8 mouse cellular contexts compared by ENCODE assay signal in the genomic region with DNA sequence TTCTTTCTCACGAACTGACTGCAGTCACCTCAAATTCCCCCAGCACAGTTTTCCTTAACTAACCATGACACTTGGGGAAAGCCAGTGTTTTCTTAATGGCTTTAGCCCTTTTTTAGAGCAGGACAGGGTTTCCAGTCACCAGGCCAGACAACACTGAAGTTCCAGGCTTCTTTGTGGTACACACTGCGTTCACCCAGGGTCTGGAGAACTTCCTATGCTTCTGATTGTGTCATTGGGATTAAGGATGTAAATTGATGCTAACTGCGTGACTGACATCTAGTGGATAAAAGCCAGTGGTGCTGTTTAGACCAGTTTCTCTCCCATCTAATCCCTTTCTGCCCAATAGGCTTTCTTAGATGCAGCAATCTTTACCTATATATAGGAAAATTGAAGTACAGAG.
DNase-seq lines count a peak whose midpoint lies in the region; ATAC-seq lines count a peak whose summit lies in the region.

No protein-coding gene starts in this region.

- 29% methylated on average over 3 of the region's 3 CpGs for WGBS in liver, embryonic 11.5 days
- WGBS in liver, embryonic 12.5 days (ENCODE audit: insufficient replicate concordance): 25% methylated on average over 3 of the region's 3 CpGs
- WGBS in hindbrain, embryonic 16.5 days: 33% methylated on average over 3 of the region's 3 CpGs
- WGBS in limb, embryonic 10.5 days: 36% methylated on average over 3 of the region's 3 CpGs
- WGBS in neural tube, embryonic 12.5 days: 29% methylated on average over 3 of the region's 3 CpGs
- WGBS in heart, embryonic 11.5 days (ENCODE audit: insufficient replicate concordance): 24% methylated on average over 3 of the region's 3 CpGs

- no peak overlapping the region for H3K27ac ChIP-seq in liver, embryonic 11.5 days (ENCODE audit: low read depth, low read length)
- H3K27ac ChIP-seq in liver, embryonic 12.5 days: no peak overlapping the region
- no peak overlapping the region for H3K27ac ChIP-seq in hindbrain, embryonic 16.5 days (ENCODE audit: low read depth, low read length)
- no peak overlapping the region for H3K27ac ChIP-seq in limb, embryonic 10.5 days
- no peak overlapping the region for H3K27ac ChIP-seq in neural tube, embryonic 12.5 days
- no peak overlapping the region for H3K27ac ChIP-seq in heart, embryonic 11.5 days (ENCODE audit: low read depth, low read length)

- no peak overlapping the region for H3K4me3 ChIP-seq in liver, embryonic 11.5 days (ENCODE audit: low read depth, low read length)
- H3K4me3 ChIP-seq in liver, embryonic 12.5 days: no peak overlapping the region
- H3K4me3 ChIP-seq in hindbrain, embryonic 16.5 days (ENCODE audit: low read length): no peak overlapping the region
- H3K4me3 ChIP-seq in limb, embryonic 10.5 days: no peak overlapping the region
- no peak overlapping the region for H3K4me3 ChIP-seq in neural tube, embryonic 12.5 days
- no peak overlapping the region for H3K4me3 ChIP-seq in heart, embryonic 11.5 days (ENCODE audit: low read depth, low read length)

- H3K4me2 ChIP-seq in liver, embryonic 11.5 days: no peak overlapping the region
- H3K4me2 ChIP-seq in liver, embryonic 12.5 days: no peak overlapping the region
- H3K4me2 ChIP-seq in hindbrain, embryonic 16.5 days (ENCODE audit: low read length): no peak overlapping the region
- no peak overlapping the region for H3K4me2 ChIP-seq in neural tube, embryonic 12.5 days (replicated peaks)
- H3K4me2 ChIP-seq in heart, embryonic 11.5 days: no peak overlapping the region

- no peaks in the 10 kb centered on the region for H3K9me3 ChIP-seq in liver, embryonic 11.5 days (ENCODE audit: control insufficient read depth, low read length)
- H3K9me3 ChIP-seq in liver, embryonic 12.5 days (replicated peaks): no peaks in the 10 kb centered on the region
- peaks cover 3% of the 10 kb centered on the region; the same call in 1 of the 2 replicates for H3K9me3 ChIP-seq in hindbrain, embryonic 16.5 days (ENCODE audit: control insufficient read depth, low read length)
- no peaks in the 10 kb centered on the region for H3K9me3 ChIP-seq in limb, embryonic 10.5 days (replicated peaks)
- H3K9me3 ChIP-seq in neural tube, embryonic 12.5 days: no peaks in the 10 kb centered on the region
- H3K9me3 ChIP-seq in heart, embryonic 11.5 days (replicated peaks; ENCODE audit: control insufficient read depth, low read length): no peaks in the 10 kb centered on the region

- H3K27me3 ChIP-seq in liver, embryonic 11.5 days (replicated peaks; ENCODE audit: control insufficient read depth, insufficient read depth, low read length): no peaks in the 10 kb centered on the region
- peaks cover 8% of the 10 kb centered on the region; the same call in 1 of the 2 replicates for H3K27me3 ChIP-seq in liver, embryonic 12.5 days (replicated peaks)
- H3K27me3 ChIP-seq in hindbrain, embryonic 16.5 days (replicated peaks; ENCODE audit: control insufficient read depth, insufficient read depth, low read length): no peaks in the 10 kb centered on the region
- H3K27me3 ChIP-seq in limb, embryonic 10.5 days (ENCODE audit: low read depth, poor library complexity, severe bottlenecking): peaks cover 24% of the 10 kb centered on the region
- H3K27me3 ChIP-seq in neural tube, embryonic 12.5 days (replicated peaks): no peaks in the 10 kb centered on the region
- H3K27me3 ChIP-seq in heart, embryonic 11.5 days (ENCODE audit: control insufficient read depth, insufficient read depth, low read length): no peaks in the 10 kb centered on the region

- no peak for DNase-seq in liver, embryonic 11.5 days (ENCODE audit: low spot score)
- peak; percentile 85 for DNase-seq in embryo, embryonic 10 days (ENCODE audit: low spot score)
- peak; percentile 37 for DNase-seq in limb, embryonic 10.5 days (ENCODE audit: low spot score)

- 0 out of 2 replicates have a peak, but pooled peaks have one; percentile 23 for ATAC-seq in liver, embryonic 11.5 days (replicated peaks; ENCODE audit: low FRiP score)
- no peak for ATAC-seq in liver, embryonic 12.5 days
- peak; percentile 87 for ATAC-seq in hindbrain, embryonic 16.5 days
- ATAC-seq in neural tube, embryonic 12.5 days (ENCODE audit: low FRiP score, low read depth): peak; percentile 42; the same call in 1 of the 2 replicates
- no peak for ATAC-seq in erythroblast, adult 5-6 weeks (replicated peaks; ENCODE audit: low FRiP score, poor library complexity, severe bottlenecking)
- ATAC-seq in heart, embryonic 11.5 days (replicated peaks; ENCODE audit: insufficient number of reproducible peaks, low FRiP score, low TSS enrichment): no peak

- H3K4me1 ChIP-seq in liver, embryonic 11.5 days (replicated peaks; ENCODE audit: control insufficient read depth, insufficient read depth, low read length): peaks cover 7% of the 10 kb centered on the region
- H3K4me1 ChIP-seq in liver, embryonic 12.5 days: peaks cover 11% of the 10 kb centered on the region
- H3K4me1 ChIP-seq in hindbrain, embryonic 16.5 days (ENCODE audit: control insufficient read depth, insufficient read depth, low read depth, low read length): peaks cover 3% of the 10 kb centered on the region; the same call in 1 of the 2 replicates
- H3K4me1 ChIP-seq in limb, embryonic 10.5 days: peaks cover 14% of the 10 kb centered on the region
- H3K4me1 ChIP-seq in neural tube, embryonic 12.5 days: peaks cover 5% of the 10 kb centered on the region; the same call in 1 of the 2 replicates
- H3K4me1 ChIP-seq in heart, embryonic 11.5 days (ENCODE audit: control insufficient read depth, insufficient read depth, low read length): no peaks in the 10 kb centered on the region

- H3K36me3 ChIP-seq in liver, embryonic 11.5 days (ENCODE audit: control insufficient read depth, insufficient read depth, low read length): no peaks in the 10 kb centered on the region
- H3K36me3 ChIP-seq in liver, embryonic 12.5 days: no peaks in the 10 kb centered on the region
- no peaks in the 10 kb centered on the region for H3K36me3 ChIP-seq in hindbrain, embryonic 16.5 days (ENCODE audit: control insufficient read depth, insufficient read depth, low read length)
- H3K36me3 ChIP-seq in limb, embryonic 10.5 days: no peaks in the 10 kb centered on the region
- no peaks in the 10 kb centered on the region for H3K36me3 ChIP-seq in neural tube, embryonic 12.5 days
- no peaks in the 10 kb centered on the region for H3K36me3 ChIP-seq in heart, embryonic 11.5 days (ENCODE audit: control insufficient read depth, insufficient read depth, low read length)

- no peak overlapping the region for H3K9ac ChIP-seq in liver, embryonic 11.5 days (ENCODE audit: low read depth, low read length)
- no peak overlapping the region for H3K9ac ChIP-seq in liver, embryonic 12.5 days
- H3K9ac ChIP-seq in hindbrain, embryonic 16.5 days (ENCODE audit: low read depth, low read length): no peak overlapping the region
- H3K9ac ChIP-seq in neural tube, embryonic 12.5 days: no peak overlapping the region
- H3K9ac ChIP-seq in heart, embryonic 11.5 days (ENCODE audit: low read depth, low read length): no peak overlapping the region

Comparison
In these comparisons a context has a peak if more than half of its experiments do, and no peak if none do; other contexts are left out.
1. ATAC-seq: peak in liver, embryonic 11.5 days (single experiment), hindbrain, embryonic 16.5 days (single experiment) and neural tube, embryonic 12.5 days (single experiment); none in liver, embryonic 12.5 days (single experiment), erythroblast, adult 5-6 weeks (single experiment) and heart, embryonic 11.5 days (single experiment).